Mouse (Mus musculus): ENCODE results near the gene Gm3755. TPM values are rescaled to one million over a fixed set of nuclear protein-coding genes. Genes with fewer than 3 reads are reported as not detected.
"Not testable (repeated sequence)": the region's sequence is repeated elsewhere in the genome, so short reads cannot be mapped to it uniquely, and the experiment has no call there.

Gene Gm3755
- total RNA-seq (2021), result not detected in 2 replicates
- long read RNA-seq, result 0 reads

DNA sequence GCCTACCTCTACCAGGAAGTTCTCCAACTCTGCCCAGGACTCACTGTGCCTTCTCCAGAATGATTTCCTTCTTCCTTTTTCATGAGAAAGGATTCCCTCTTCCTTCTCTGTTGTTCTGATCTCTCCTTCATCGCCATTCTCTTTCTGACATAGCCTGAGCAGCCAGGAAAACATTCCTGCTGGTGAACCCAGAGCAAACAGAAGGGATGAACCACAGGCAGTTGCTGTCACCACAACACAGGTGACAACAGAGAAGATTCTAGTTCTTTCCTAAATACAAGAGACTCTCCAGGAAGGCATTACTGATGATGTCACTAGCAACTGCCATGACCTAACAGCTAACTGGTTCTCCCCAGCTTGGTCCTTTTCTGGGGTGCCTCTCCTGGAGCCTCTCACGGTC, at the start of gene Gm3755:
Gm3755 (minus strand) TSS at position 101 of the 400 bp plus-strand sequence.
- DNase-seq, result not testable (repeated sequence)

DNA sequence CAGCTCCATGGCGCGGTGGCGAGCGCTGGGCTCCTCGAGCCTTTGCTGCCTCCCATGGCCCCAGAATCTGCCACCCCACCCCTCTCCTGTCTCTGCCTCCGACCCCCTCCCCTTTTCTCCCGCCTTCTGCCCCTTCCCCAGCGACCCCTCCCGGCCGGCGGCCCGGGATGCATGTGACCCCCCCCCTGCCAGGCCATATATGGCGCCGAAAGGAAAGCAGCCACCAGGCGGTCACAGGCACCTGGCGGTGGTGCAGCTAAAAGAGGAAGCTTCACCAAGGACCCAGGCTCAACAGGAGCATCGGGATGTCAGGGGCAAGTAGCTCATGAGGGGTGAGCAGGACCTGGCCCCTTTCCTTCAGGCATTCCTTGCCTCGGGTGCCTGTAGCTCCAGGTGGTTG, 38.0 kb upstream of the Gm3755 start:
- not testable (repeated sequence) for DNase-seq

DNA sequence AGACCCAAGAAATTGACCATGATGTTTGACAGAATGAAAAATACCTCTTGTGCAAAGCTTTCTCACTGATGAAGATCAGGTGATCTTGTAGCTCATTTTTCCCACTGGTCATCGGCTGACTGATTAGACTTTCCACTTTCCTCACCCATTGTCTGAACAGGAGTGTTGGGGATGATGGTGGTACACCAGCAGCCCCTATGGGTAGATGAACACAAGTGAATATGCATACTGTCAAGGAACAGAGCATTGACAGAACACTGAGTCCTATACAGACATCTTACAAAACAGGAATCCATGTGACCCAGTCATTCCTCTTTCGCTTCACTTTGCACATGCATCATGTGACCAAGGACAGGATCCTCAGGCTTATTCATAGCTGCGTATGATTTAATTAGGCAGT, 32.9 kb upstream of the Gm3755 start, which contains the start of gene Gm3752:
Gm3752 (minus strand) TSS at position 101 of the 400 bp plus-strand sequence.
- not testable (repeated sequence) for DNase-seq

DNA sequence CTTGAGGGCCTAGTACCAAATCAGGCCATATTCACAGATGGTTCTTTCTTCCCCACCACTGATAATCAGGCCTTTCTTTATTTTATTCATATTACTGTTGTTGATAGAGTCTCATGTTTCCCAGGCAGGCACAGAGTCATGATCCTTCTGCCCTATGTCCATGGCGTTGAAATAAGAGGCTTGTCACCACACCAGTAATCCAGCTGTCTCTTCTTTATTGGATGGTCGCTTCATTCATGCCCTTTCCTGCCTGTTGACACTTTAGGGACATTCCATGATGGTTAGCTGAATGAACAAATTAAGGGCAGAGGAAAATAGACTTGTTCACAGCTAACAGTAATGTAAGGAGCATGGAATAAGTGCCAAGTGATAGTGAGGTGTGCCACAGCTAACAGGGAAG, 28.2 kb downstream of the Gm3755 start:
- not testable (repeated sequence) for DNase-seq

Other genes with a start within 250 kb of the Gm3755 start
- gene Gm3727, start 186.2 kb downstream of the Gm3755 start, total RNA-seq (2021), result not detected in 2 replicates
- gene Gm3739, start 135.9 kb downstream of the Gm3755 start, total RNA-seq (2021), result 0.18 TPM in 1 of 2 replicates, not detected in the other
- not detected in 2 replicates for gene Gm5797, start 118.5 kb downstream of the Gm3755 start, total RNA-seq (2021)
- gene Gm8374, start 85.8 kb downstream of the Gm3755 start, total RNA-seq (2021), result not detected in 2 replicates
- not detected in 2 replicates for gene Gm3752, start 32.8 kb upstream of the Gm3755 start, total RNA-seq (2021)
- 1.0 TPM in 1 of 2 replicates, not detected in the other for gene Gm3558, start 117.6 kb upstream of the Gm3755 start, total RNA-seq (2021)
- not detected in 2 replicates for gene Gm10338, start 144.7 kb upstream of the Gm3755 start, total RNA-seq (2021)
- gene Gm10128, start 193.1 kb upstream of the Gm3755 start, total RNA-seq (2021), result not detected in 2 replicates